Mouse (Mus musculus): ENCODE measurements around the gene Fmn2. TPM values are rescaled to one million over a fixed set of nuclear protein-coding genes. Genes with fewer than 3 reads are reported as not detected.

The Fmn2 gene
- polyA plus RNA-seq, 1 experiment from 2014 or later = 14.5 TPM

DNA sequence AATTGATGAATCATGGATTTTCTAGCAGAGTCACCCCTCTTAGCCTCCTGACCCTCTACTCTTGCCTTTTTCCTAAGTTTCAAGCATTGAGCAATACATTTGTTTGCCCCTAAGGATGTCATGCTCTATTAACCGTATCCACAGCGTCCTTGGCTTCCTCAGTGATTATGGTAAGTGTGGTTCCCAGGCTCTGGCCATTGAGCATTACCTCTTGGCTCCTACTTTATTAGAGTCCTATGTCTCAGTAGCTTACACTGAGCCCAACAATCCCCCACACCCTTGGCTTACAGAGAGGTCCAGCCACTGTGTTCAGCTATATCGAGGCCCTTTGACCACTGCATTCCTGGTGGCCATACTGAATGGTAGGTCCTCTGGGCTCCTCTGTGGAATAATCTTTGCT is 265.2 kb downstream of the Fmn2 start:
- Histone ChIP-seq H3K4me1 (ENCODE audit: control insufficient read depth, insufficient read depth, low read length) (no peaks in the 10 kb centered on the region), H3K36me3 (ENCODE audit: control insufficient read depth, insufficient read depth, low read length) (no peaks in the 10 kb centered on the region), H3K9me3 (ENCODE audit: control insufficient read depth, low read length) (no peaks in the 10 kb centered on the region), H3K27me3 (ENCODE audit: control insufficient read depth, insufficient read depth, low read length) (no peaks in the 10 kb centered on the region), H3K4me3 (ENCODE audit: low read depth, low read length) (no peak overlapping the region), H3K9ac (replicated peaks; ENCODE audit: low read depth, low read length) (no peak overlapping the region), H3K4me2 (ENCODE audit: low read depth, low read length) (no peak overlapping the region), H3K27ac (ENCODE audit: low read depth, low read length) (no peak overlapping the region)
- WGBS = 86% methylated on average over 3 of the region's 3 CpGs
- no peak for ATAC-seq (ENCODE audit: low read depth)

DNA sequence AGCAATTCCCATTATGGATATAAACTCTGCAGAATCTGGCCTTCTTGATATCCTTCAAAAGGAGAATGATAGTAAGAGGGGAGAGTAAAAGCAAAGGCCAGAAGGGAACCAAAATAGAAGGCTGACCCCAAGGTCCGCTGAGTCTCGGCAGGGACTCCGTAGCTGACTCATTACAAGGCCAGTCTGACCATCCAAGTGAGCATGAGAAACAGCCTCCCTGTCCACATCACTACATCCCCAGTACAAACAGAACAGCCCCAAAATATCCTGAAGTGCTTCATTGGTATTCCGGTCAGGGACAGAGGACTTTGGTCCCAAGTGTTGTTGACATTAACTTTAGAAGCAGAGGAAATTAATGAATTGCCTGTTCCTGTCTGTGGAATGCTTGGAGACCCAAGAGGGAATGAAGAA is 270.3 kb downstream of the Fmn2 start:
- Histone ChIP-seq H3K27me3 (ENCODE audit: control insufficient read depth, insufficient read depth, low read length) (no peaks in the 10 kb centered on the region), H3K4me2 (ENCODE audit: low read depth, low read length) (no peak overlapping the region), H3K9ac (replicated peaks; ENCODE audit: low read depth, low read length) (no peak overlapping the region), H3K27ac (ENCODE audit: low read depth, low read length) (no peak overlapping the region), H3K36me3 (ENCODE audit: control insufficient read depth, insufficient read depth, low read length) (no peaks in the 10 kb centered on the region), H3K4me3 (ENCODE audit: low read depth, low read length) (no peak overlapping the region), H3K9me3 (ENCODE audit: control insufficient read depth, low read length) (no peaks in the 10 kb centered on the region), H3K4me1 (ENCODE audit: control insufficient read depth, insufficient read depth, low read length) (no peaks in the 10 kb centered on the region)
- 74% methylated on average over 4 of the region's 4 CpGs for WGBS
- no peak for ATAC-seq (ENCODE audit: low read depth)

DNA sequence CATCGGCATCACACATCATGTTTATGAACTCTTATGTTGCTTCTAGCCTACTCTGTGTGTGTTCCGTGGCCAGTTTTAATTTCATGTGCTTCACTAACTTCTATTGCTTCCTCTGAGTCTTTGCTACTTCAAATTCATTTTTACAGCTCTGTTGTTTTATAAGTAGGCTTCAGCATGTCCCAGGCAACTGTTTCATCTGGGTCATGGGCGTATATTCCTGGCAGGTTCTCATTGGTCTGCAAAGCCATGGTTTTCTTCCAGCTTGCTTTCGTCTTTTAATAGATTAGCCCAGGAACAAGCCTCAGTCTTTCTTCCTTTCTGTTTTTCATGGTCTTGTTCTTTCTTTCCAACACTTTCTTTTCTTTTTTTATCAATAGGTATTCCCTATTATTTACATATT is 279.4 kb downstream of the Fmn2 start:
- H3K9ac ChIP-seq (replicated peaks; ENCODE audit: low read depth, low read length) = no peak overlapping the region
- no peaks in the 10 kb centered on the region for H3K9me3 ChIP-seq (ENCODE audit: control insufficient read depth, low read length)
- ATAC-seq (ENCODE audit: low read depth) = no peak
- no peak overlapping the region for H3K4me2 ChIP-seq (ENCODE audit: low read depth, low read length)
- H3K27ac ChIP-seq (ENCODE audit: low read depth, low read length) = no peak overlapping the region
- no peaks in the 10 kb centered on the region for H3K27me3 ChIP-seq (ENCODE audit: control insufficient read depth, insufficient read depth, low read length)
- H3K4me3 ChIP-seq (ENCODE audit: low read depth, low read length) = no peak overlapping the region
- WGBS = 96% methylated on average over 4 of the region's 4 CpGs
- H3K36me3 ChIP-seq (ENCODE audit: control insufficient read depth, insufficient read depth, low read length) = no peaks in the 10 kb centered on the region
- H3K4me1 ChIP-seq (ENCODE audit: control insufficient read depth, insufficient read depth, low read length) = no peaks in the 10 kb centered on the region

DNA sequence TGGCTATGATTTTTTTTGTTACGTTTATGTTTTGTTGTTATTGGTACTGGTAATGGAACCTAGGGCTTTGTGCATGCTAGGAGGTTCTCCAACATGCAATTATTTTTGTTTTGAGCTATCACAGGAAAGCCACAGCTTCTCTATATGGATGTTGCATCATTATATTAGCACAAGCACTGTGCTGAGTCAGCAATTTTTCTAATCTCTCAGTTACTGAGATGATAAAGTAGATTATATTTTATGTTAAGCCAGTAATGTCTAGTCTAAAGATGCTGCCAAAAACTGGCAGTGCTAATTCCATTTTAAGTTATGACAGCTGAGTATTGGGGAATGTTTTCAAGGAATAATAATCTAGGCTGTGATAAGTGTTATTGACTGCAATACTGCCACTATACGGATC is 287.0 kb downstream of the Fmn2 start:
- Histone ChIP-seq H3K27ac (ENCODE audit: low read depth, low read length) (no peak overlapping the region), H3K4me3 (ENCODE audit: low read depth, low read length) (no peak overlapping the region), H3K9me3 (ENCODE audit: control insufficient read depth, low read length) (no peaks in the 10 kb centered on the region), H3K9ac (replicated peaks; ENCODE audit: low read depth, low read length) (no peak overlapping the region), H3K36me3 (ENCODE audit: control insufficient read depth, insufficient read depth, low read length) (no peaks in the 10 kb centered on the region; the same call in 1 of the 2 replicates), H3K4me1 (ENCODE audit: control insufficient read depth, insufficient read depth, low read length) (no peaks in the 10 kb centered on the region), H3K4me2 (ENCODE audit: low read depth, low read length) (no peak overlapping the region), H3K27me3 (ENCODE audit: control insufficient read depth, insufficient read depth, low read length) (no peaks in the 10 kb centered on the region)
- no peak for ATAC-seq (ENCODE audit: low read depth)
- 91% methylated on average over 2 of the region's 2 CpGs for WGBS

DNA sequence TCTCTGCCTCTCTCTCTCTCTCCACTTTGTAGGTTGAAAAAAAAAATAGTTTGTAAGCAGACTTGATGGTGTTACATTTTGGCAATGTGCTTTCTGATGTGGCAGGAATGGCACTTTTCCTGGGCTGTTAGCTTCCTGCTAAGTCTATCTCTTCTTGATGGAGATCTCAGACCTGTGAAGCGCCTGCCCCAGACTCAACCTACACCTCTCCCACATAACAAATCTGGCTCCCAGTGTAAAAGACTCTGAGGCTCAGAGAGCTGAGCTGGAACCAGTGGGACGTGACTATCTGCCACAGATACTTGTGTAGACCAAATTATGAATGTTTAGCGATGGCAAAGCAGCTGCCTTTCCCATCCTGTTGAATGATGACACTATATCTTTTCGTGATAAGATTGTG is 310.2 kb downstream of the Fmn2 start:
- no peaks in the 10 kb centered on the region for H3K4me1 ChIP-seq (ENCODE audit: control insufficient read depth, insufficient read depth, low read length)
- H3K27me3 ChIP-seq (ENCODE audit: control insufficient read depth, insufficient read depth, low read length) = no peaks in the 10 kb centered on the region
- 96% methylated on average over 4 of the region's 4 CpGs for WGBS
- H3K36me3 ChIP-seq (ENCODE audit: control insufficient read depth, insufficient read depth, low read length) = no peaks in the 10 kb centered on the region
- H3K4me2 ChIP-seq (ENCODE audit: low read depth, low read length) = no peak overlapping the region
- H3K4me3 ChIP-seq (ENCODE audit: low read depth, low read length) = no peak overlapping the region
- H3K9ac ChIP-seq (replicated peaks; ENCODE audit: low read depth, low read length) = no peak overlapping the region
- no peak overlapping the region for H3K27ac ChIP-seq (ENCODE audit: low read depth, low read length)
- ATAC-seq (ENCODE audit: low read depth) = no peak
- no peaks in the 10 kb centered on the region for H3K9me3 ChIP-seq (ENCODE audit: control insufficient read depth, low read length)

DNA sequence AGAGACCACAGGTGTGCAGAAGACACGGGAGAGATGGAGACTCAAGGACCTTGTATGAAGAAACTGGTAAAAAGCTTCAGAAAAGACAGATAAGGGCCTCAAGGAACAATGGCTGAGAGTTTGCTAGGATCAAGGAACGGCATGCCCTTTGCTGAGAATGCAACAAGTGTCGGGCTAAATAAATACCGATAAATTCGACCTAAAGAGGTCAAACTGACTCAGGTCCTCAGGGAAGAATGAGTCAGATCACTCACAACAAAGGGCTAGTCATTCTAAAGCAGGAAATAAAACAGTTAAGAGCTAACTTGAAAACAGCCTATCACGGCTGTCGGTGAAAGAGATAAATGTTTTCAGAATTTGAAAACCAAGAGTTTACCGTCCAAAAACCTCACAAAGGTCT is 324.9 kb downstream of the Fmn2 start:
- no peaks in the 10 kb centered on the region for H3K9me3 ChIP-seq (ENCODE audit: control insufficient read depth, low read length)
- no peak overlapping the region for H3K9ac ChIP-seq (replicated peaks; ENCODE audit: low read depth, low read length)
- 39% methylated on average over 8 of the region's 8 CpGs for WGBS
- H3K4me3 ChIP-seq (ENCODE audit: low read depth, low read length) = no peak overlapping the region
- H3K4me1 ChIP-seq (ENCODE audit: control insufficient read depth, insufficient read depth, low read length) = no peaks in the 10 kb centered on the region
- no peak overlapping the region for H3K27ac ChIP-seq (ENCODE audit: low read depth, low read length)
- no peak for ATAC-seq (ENCODE audit: low read depth)
- no peaks in the 10 kb centered on the region for H3K27me3 ChIP-seq (ENCODE audit: control insufficient read depth, insufficient read depth, low read length)
- H3K36me3 ChIP-seq (ENCODE audit: control insufficient read depth, insufficient read depth, low read length) = no peaks in the 10 kb centered on the region
- no peak overlapping the region for H3K4me2 ChIP-seq (ENCODE audit: low read depth, low read length)

DNA sequence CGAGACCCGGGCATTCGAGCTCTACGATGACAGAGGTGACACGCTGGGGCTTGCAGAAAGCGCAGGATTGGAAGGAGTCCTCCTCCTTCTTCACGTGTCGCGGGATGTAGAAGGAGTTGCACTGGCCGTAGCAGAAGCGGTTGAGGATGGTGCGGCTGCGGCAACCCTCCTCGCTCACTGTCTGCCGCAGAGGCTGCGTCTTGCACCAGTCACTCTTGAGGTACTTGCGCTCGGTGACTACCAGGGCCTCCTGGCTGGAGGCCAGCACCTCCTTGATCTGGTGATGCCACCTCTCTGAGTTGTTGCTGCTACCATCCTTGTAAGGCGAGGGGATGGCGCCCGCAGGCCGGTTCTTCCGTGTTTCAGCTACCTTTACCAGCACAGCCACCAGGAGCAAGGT is 335.2 kb downstream of the Fmn2 start:
- no peak overlapping the region for H3K9ac ChIP-seq (replicated peaks; ENCODE audit: low read depth, low read length)
- H3K9me3 ChIP-seq (ENCODE audit: control insufficient read depth, low read length) = no peaks in the 10 kb centered on the region
- H3K27me3 ChIP-seq (ENCODE audit: control insufficient read depth, insufficient read depth, low read length) = no peaks in the 10 kb centered on the region
- 96% methylated on average over 23 of the region's 23 CpGs for WGBS
- no peak overlapping the region for H3K4me2 ChIP-seq (ENCODE audit: low read depth, low read length)
- H3K4me1 ChIP-seq (ENCODE audit: control insufficient read depth, insufficient read depth, low read length) = no peaks in the 10 kb centered on the region
- no peaks in the 10 kb centered on the region for H3K36me3 ChIP-seq (ENCODE audit: control insufficient read depth, insufficient read depth, low read length)
- H3K27ac ChIP-seq (ENCODE audit: low read depth, low read length) = no peak overlapping the region
- no peak overlapping the region for H3K4me3 ChIP-seq (ENCODE audit: low read depth, low read length)
- ATAC-seq (ENCODE audit: low read depth) = no peak

DNA sequence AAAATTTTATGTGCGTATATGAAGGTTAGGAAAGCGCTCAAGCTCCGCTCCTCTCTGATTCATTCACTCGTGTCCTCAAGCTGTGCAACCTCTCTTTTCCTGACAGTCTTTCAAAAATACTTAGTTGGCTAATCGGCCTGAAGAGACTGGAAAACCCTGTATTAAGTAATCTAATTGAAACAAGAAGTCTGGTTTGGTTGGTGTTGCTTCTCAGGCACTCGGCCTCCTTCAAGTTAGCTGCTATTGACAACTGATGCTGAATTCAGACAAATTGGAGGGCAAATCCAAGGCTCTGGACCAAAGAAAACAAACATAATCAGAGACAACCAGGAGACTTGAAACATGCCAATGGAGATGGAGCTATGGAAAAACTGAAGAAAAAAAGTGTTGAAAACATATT is 343.2 kb downstream of the Fmn2 start:
- Histone ChIP-seq H3K9ac (replicated peaks; ENCODE audit: low read depth, low read length) (no peak overlapping the region), H3K4me2 (ENCODE audit: low read depth, low read length) (no peak overlapping the region), H3K4me1 (ENCODE audit: control insufficient read depth, insufficient read depth, low read length) (no peaks in the 10 kb centered on the region), H3K36me3 (ENCODE audit: control insufficient read depth, insufficient read depth, low read length) (no peaks in the 10 kb centered on the region), H3K4me3 (ENCODE audit: low read depth, low read length) (no peak overlapping the region), H3K27ac (ENCODE audit: low read depth, low read length) (no peak overlapping the region), H3K27me3 (ENCODE audit: control insufficient read depth, insufficient read depth, low read length) (no peaks in the 10 kb centered on the region), H3K9me3 (ENCODE audit: control insufficient read depth, low read length) (no peaks in the 10 kb centered on the region)
- no peak for ATAC-seq (ENCODE audit: low read depth)
- 85% methylated on average over 6 of the region's 6 CpGs for WGBS

DNA sequence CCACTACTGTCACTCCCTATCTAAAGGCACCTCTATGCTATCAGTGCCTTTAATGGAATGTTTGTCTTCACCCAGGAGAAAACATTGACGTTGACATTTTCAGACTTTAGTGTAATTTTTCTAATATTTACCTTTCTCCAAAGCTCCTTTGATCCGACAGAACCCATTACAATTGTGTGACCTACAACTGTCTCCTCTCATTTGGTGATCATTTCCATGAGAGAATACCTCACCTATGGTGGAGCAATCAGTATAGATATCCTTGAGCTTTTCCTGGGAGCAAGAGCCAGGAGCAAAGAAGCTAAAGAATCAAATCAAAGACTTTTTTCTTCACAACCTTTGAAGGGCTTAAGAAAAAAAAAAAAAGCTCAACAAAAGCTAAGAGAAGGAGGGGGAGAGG is 354.6 kb downstream of the Fmn2 start:
- Histone ChIP-seq H3K9ac (replicated peaks; ENCODE audit: low read depth, low read length) (no peak overlapping the region), H3K36me3 (ENCODE audit: control insufficient read depth, insufficient read depth, low read length) (no peaks in the 10 kb centered on the region), H3K27ac (ENCODE audit: low read depth, low read length) (no peak overlapping the region), H3K9me3 (ENCODE audit: control insufficient read depth, low read length) (no peaks in the 10 kb centered on the region), H3K4me3 (ENCODE audit: low read depth, low read length) (no peak overlapping the region), H3K4me2 (ENCODE audit: low read depth, low read length) (no peak overlapping the region), H3K27me3 (ENCODE audit: control insufficient read depth, insufficient read depth, low read length) (no peaks in the 10 kb centered on the region), H3K4me1 (ENCODE audit: control insufficient read depth, insufficient read depth, low read length) (no peaks in the 10 kb centered on the region)
- no peak for ATAC-seq (ENCODE audit: low read depth)
- WGBS = 76% methylated on average over 2 of the region's 2 CpGs
